Mouse (Mus musculus) intestine, embryonic 16.5 days (tissue): ENCODE measurements around the gene Fut11. TPM values are rescaled to one million over a fixed set of nuclear protein-coding genes. Genes with fewer than 3 reads are reported as not detected.
"Not testable (repeated sequence)": the region's sequence is repeated elsewhere in the genome, so short reads cannot be mapped to it uniquely, and the experiment has no call there.

Source experiments
- ATAC-seq: fragments of 200-750 bp; cut with Nextera tagmentation; 2 replicates; pipeline ENCODE4 v1.8.0; 2017; ENCODE audit warnings: moderate TSS enrichment, moderate library complexity
- H3K27ac ChIP-seq: fragments of 300-500 bp; sonication (generic); 2 replicates; pipeline ENCODE4 v1.5.1; 2014; ENCODE audit warnings: mild to moderate bottlenecking, low read length
- H3K27me3 ChIP-seq: fragments of 300-500 bp; sonication (generic); replicated peaks from 2 replicates; pipeline ENCODE4 v1.6.1; 2014; ENCODE audit warnings: low read length, control low read depth, mixed read lengths; ENCODE audit not compliant: control insufficient read depth, insufficient read depth
- H3K36me3 ChIP-seq: fragments of 300-500 bp; sonication (generic); 2 replicates; pipeline ENCODE4 v1.6.1; 2014; ENCODE audit warnings: low read length, control low read depth; ENCODE audit not compliant: control insufficient read depth, insufficient read depth
- H3K4me1 ChIP-seq: fragments of 300-500 bp; sonication (generic); 2 replicates; pipeline ENCODE4 v1.6.1; 2014; ENCODE audit warnings: low read length, control low read depth, mixed read lengths; ENCODE audit not compliant: control insufficient read depth, insufficient read depth
- H3K4me2 ChIP-seq: fragments of 300-500 bp; sonication (generic); 2 replicates; pipeline ENCODE4 v1.6.1; 2014; ENCODE audit warnings: low read depth, low read length, control low read depth
- H3K4me3 ChIP-seq: fragments of 300-500 bp; sonication (generic); 2 replicates; pipeline ENCODE4 v1.5.1; 2014; ENCODE audit warnings: mild to moderate bottlenecking, low read length
- H3K9ac ChIP-seq: fragments of 300-500 bp; sonication (generic); 2 replicates; pipeline ENCODE4 v1.6.1; 2014; ENCODE audit warnings: low read depth, low read length
- H3K9me3 ChIP-seq: fragments of 300-500 bp; sonication (generic); 2 replicates; pipeline ENCODE4 v1.6.1; 2016; ENCODE audit warnings: low read length, control low read depth; ENCODE audit not compliant: control insufficient read depth
- WGBS: fragments of 180-500 bp; shearing (Covaris S2); extraction: QIAGEN DNeasy Blood & Tissue Kit; methylation state at CpG from one replicate; pipeline ENCODE4 v1.1.7; 2014; 5-methylcytosine and 5-hydroxymethylcytosine counted together
- polyA plus RNA-seq: library from polyadenylated mRNA; unstranded; fragments of >200 nt; fragmentation: Nextera tagmentation; extraction: Ambion mirVana; gene quantifications from 2 replicates; pipeline ENCODE4 v1.2.1, GENCODE M21; 2015

The Fut11 gene
- polyA plus RNA-seq, 1 experiment from 2014 or later: 15.0 TPM

GRCm38 (mm10) chr14:20702741-20703381, 8.1 kb downstream of the Fut11 start, which contains the start of gene Chchd1:
TSS of gene Chchd1 (plus strand) at chr14:20703006.
- Histone ChIP-seq H3K36me3 (no peaks in the 10 kb centered on the region), H3K9me3 (no peaks in the 10 kb centered on the region), H3K4me3 (peak within 1 kb of the TSS; percentile 78), H3K27me3 (no peaks in the 10 kb centered on the region), H3K9ac (peak within 1 kb of the TSS; percentile 89), H3K4me2 (peak within 1 kb of the TSS; percentile 50), H3K4me1 (peaks cover 15% of the 10 kb centered on the region), H3K27ac (peak within 1 kb of the TSS; percentile 92)
- under 1% methylated on average over 61 of the region's 61 CpGs for WGBS
- peak; percentile 79 for ATAC-seq

DNA sequence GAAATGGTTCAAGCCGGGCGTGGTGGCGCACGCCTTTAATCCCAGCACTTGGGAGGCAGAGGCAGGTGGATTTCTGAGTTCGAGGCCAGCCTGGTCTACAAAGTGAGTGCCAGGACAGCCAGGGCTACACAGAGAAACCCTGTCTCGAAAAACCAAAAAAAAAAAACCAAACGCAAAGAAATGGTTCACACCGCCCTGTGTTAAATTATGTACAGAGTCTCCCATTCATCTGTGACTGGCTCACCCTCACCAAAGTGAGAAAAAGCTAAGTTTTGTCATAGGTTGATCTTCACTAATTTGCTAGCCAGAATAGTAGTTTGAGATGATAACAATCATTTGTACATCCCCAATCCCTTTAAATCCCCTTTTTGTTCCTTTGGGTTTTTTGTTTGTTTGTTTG, 8.7 kb downstream of the Fut11 start:
- not testable (repeated sequence) for H3K27me3 ChIP-seq, H3K36me3 ChIP-seq, ATAC-seq, H3K9me3 ChIP-seq, H3K4me1 ChIP-seq
- peak overlapping the region; percentile 50 for H3K4me2 ChIP-seq
- H3K9ac ChIP-seq: peak overlapping the region; percentile 89
- peak overlapping the region; percentile 78 for H3K4me3 ChIP-seq
- peak overlapping the region; percentile 92 for H3K27ac ChIP-seq
- WGBS: 9% methylated on average over 8 of the region's 8 CpGs

DNA sequence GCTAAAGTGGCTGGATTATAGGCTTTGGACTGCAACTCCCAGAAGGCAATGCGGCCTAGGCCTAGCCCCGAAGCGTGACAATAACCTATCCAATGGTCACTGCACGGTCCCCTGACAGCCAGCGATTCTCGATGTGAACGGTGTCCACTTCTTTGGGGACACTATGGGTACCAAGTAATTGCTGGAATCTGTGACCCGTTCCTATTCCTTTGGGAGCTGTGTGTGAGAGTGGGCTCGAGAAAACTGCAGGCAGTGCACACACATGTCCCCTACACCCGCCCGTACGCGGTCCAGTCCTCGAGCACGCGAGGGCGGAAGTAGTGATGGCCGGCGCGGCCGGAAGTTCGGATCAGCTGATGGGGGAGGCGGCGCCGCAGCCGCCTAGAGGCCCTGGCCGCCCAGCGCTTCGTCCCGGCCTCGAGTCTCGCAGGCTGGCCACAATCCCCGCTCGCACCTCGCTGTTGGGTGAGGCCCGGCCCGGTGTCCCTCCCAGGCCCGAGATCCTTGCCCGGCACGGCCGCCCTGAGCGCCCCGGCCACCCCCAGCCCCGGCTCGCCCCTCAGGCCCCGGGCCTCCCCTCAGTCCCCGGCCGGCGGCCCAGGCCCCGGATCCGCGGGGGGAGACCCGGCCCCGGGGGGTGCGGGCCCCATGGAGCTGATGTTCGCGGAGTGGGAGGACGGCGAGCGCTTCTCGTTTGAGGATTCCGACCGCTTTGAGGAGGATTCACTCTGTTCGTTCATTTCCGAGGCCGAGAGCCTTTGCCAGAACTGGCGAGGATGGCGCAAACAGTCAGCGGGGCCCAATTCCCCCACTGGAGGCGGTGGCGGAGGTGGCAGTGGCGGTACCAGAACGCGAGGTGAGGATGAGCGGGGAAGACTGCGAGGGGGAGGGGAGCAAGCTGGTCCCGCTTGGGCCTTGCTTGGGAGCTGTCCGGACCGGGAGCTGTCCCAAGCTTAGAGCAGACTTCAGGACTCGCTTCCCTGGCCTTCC, 12.7 kb downstream of the Fut11 start, which contains the start of gene Zswim8:
Zswim8 (plus strand) TSS at position 352 of the 990 bp plus-strand sequence.
- Histone ChIP-seq H3K27me3 (no peaks in the 10 kb centered on the region), H3K27ac (peak within 1 kb of the TSS; percentile 81), H3K9ac (peak within 1 kb of the TSS; percentile 97), H3K9me3 (no peaks in the 10 kb centered on the region), H3K4me1 (peaks cover 12% of the 10 kb centered on the region), H3K4me2 (peak within 1 kb of the TSS; percentile 72), H3K36me3 (peaks cover 7% of the 10 kb centered on the region), H3K4me3 (peak within 1 kb of the TSS; percentile 98)
- peak; percentile 93 for ATAC-seq
- WGBS: 1% methylated on average over 75 of the region's 80 CpGs

GRCm38 (mm10) chr14:20708239-20708638, 13.5 kb downstream of the Fut11 start:
- Histone ChIP-seq H3K27me3 (no peaks in the 10 kb centered on the region), H3K4me3 (peak overlapping the region; percentile 98), H3K4me2 (peak overlapping the region; percentile 72), H3K27ac (peak overlapping the region; percentile 17; the same call in 1 of the 2 replicates), H3K9me3 (no peaks in the 10 kb centered on the region), H3K4me1 (peaks cover 13% of the 10 kb centered on the region), H3K9ac (peak overlapping the region; percentile 97), H3K36me3 (peaks cover 15% of the 10 kb centered on the region)
- no peak for ATAC-seq
- WGBS: 5% methylated on average over 10 of the region's 10 CpGs

GRCm38 (mm10) chr14:20713832-20714231, 19.1 kb downstream of the Fut11 start:
- WGBS: 58% methylated on average over 11 of the region's 11 CpGs
- Histone ChIP-seq H3K36me3 (peaks cover 46% of the 10 kb centered on the region), H3K9ac (peak overlapping the region; percentile 59), H3K4me1 (peaks cover 12% of the 10 kb centered on the region), H3K27me3 (no peaks in the 10 kb centered on the region), H3K27ac (peak overlapping the region; percentile 85), H3K4me3 (no peak overlapping the region), H3K4me2 (0 out of 2 replicates have a peak overlapping the region, but pooled peaks have one; percentile 28), H3K9me3 (no peaks in the 10 kb centered on the region)
- ATAC-seq: peak; percentile 91

GRCm38 (mm10) chr14:20718443-20718842, 23.7 kb downstream of the Fut11 start:
- H3K4me1 ChIP-seq: peaks cover 4% of the 10 kb centered on the region; the same call in 1 of the 2 replicates
- WGBS: 88% methylated on average over 10 of the region's 10 CpGs
- no peaks in the 10 kb centered on the region for H3K27me3 ChIP-seq
- no peak for ATAC-seq
- no peak overlapping the region for H3K9ac ChIP-seq
- H3K36me3 ChIP-seq: peaks cover 42% of the 10 kb centered on the region
- H3K4me3 ChIP-seq: no peak overlapping the region
- H3K9me3 ChIP-seq: no peaks in the 10 kb centered on the region
- H3K4me2 ChIP-seq: no peak overlapping the region
- H3K27ac ChIP-seq: no peak overlapping the region

DNA sequence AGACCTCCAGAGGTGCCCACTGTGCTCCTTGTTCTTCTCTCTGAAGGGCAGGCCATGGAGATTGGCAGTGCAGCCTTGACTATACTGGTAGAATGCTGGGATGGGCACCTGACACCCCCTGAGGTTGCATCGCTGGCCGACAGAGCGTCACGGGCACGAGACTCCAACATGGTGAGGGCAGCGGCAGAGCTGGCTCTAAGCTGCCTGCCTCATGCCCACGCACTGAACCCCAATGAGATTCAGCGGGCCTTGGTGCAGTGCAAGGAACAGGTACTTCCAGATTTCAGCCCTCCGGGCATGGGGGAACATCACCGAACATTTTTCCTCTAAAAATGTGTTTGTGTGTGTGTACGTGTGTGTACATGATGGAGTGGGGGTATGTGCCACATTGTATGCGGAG, 25.0 kb downstream of the Fut11 start:
- no peak for ATAC-seq
- no peaks in the 10 kb centered on the region for H3K27me3 ChIP-seq
- H3K4me2 ChIP-seq: no peak overlapping the region
- no peak overlapping the region for H3K9ac ChIP-seq
- no peaks in the 10 kb centered on the region for H3K9me3 ChIP-seq
- H3K27ac ChIP-seq: no peak overlapping the region
- H3K36me3 ChIP-seq: peaks cover 38% of the 10 kb centered on the region
- H3K4me3 ChIP-seq: no peak overlapping the region
- WGBS: 95% methylated on average over 12 of the region's 12 CpGs
- 0 out of 2 replicates have a peak, but pooled peaks cover under 1% of the 10 kb centered on the region for H3K4me1 ChIP-seq

DNA sequence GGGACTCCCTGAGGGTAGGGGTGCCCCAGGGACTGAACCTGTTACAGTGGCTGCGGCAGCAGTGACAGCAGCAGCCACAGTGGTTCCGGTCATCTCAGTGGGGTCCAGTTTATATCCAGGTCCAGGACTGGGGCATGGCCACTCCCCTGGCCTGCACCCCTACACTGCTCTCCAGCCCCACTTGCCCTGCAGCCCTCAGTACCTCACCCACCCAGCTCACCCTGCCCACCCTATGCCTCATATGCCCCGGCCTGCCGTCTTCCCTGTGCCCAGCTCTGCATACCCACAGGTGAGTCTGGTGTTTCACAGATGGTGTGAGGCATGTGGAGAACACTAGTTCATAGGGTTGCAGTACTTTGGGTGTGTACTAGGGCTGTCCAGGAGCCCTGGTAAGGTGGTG, 26.6 kb downstream of the Fut11 start:
- peaks cover 7% of the 10 kb centered on the region for H3K4me1 ChIP-seq
- H3K27ac ChIP-seq: no peak overlapping the region
- H3K9ac ChIP-seq: no peak overlapping the region
- peaks cover 39% of the 10 kb centered on the region for H3K36me3 ChIP-seq
- ATAC-seq: no peak
- H3K27me3 ChIP-seq: no peaks in the 10 kb centered on the region
- no peak overlapping the region for H3K4me3 ChIP-seq
- WGBS: 85% methylated on average over 4 of the region's 4 CpGs
- H3K9me3 ChIP-seq: no peaks in the 10 kb centered on the region
- H3K4me2 ChIP-seq: no peak overlapping the region

- no peak overlapping the region for H3K4me3 ChIP-seq
- no peaks in the 10 kb centered on the region for H3K27me3 ChIP-seq
- H3K9ac ChIP-seq: no peak overlapping the region
- H3K4me2 ChIP-seq: no peak overlapping the region
- 86% methylated on average over 12 of the region's 12 CpGs for WGBS
- peaks cover 7% of the 10 kb centered on the region for H3K4me1 ChIP-seq
- H3K36me3 ChIP-seq: peaks cover 36% of the 10 kb centered on the region
- no peak for ATAC-seq
- no peaks in the 10 kb centered on the region for H3K9me3 ChIP-seq
- no peak overlapping the region for H3K27ac ChIP-seq
Measured at GRCm38 (mm10) chr14:20723006-20723405, 28.2 kb downstream of the Fut11 start.
